Mouse (Mus musculus) spleen, embryonic (tissue): ENCODE measurements around the gene Cd24a.

Experiments
- CTCF ChIA-PET: fragments of 350-600 bp; sonication (Branson Sonifier 250); formaldehyde crosslinking; loops from one replicate; lab custom pipeline; 2022; lab: Charles Lee

Cd24a gene

GRCm38 (mm10) chr10:43624362-43624761 lies 46.3 kb downstream of the Cd24a start:
- CTCF ChIA-PET = interaction anchor here (0.6 kb wide), 1 partner anchor 15 kb away, joined by 11 read pairs; no protein-coding TSS in a partner anchor

- CTCF ChIA-PET = no interaction called here
Measured at GRCm38 (mm10) chr10:43624791-43625398, 46.8 kb downstream of the Cd24a start.

GRCm38 (mm10) chr10:43625578-43625977 lies 47.5 kb downstream of the Cd24a start:
- CTCF ChIA-PET = no interaction called here

GRCm38 (mm10) chr10:43629216-43629615 lies 51.1 kb downstream of the Cd24a start:
- CTCF ChIA-PET = no interaction called here

- CTCF ChIA-PET = no interaction called here
Measured at GRCm38 (mm10) chr10:43629857-43630256, 51.8 kb downstream of the Cd24a start.

- CTCF ChIA-PET = no interaction called here
Measured at GRCm38 (mm10) chr10:43630634-43631033, 52.5 kb downstream of the Cd24a start.

- CTCF ChIA-PET = no interaction called here
Measured at GRCm38 (mm10) chr10:43631049-43631448, 53.0 kb downstream of the Cd24a start.

GRCm38 (mm10) chr10:43631639-43632354 lies 53.7 kb downstream of the Cd24a start:
- CTCF ChIA-PET = no interaction called here

GRCm38 (mm10) chr10:43633117-43633516 lies 55.0 kb downstream of the Cd24a start:
- CTCF ChIA-PET = no interaction called here
